Mouse (Mus musculus) olfactory bulb, adult 2 months (tissue): ENCODE measurements around the gene Fermt2.

ENCODE experiments used
- CTCF ChIP-seq: fragments of 200-500 bp; IDR thresholded peaks from 2 replicates; pipeline ENCODE4 v1.5.1; 2012; ENCODE audit warnings: low read depth, mild to moderate bottlenecking, low read length, moderate library complexity; ENCODE audit not compliant: insufficient read depth
- POLR2A ChIP-seq: fragments of 200-500 bp; IDR thresholded peaks from 2 replicates; pipeline ENCODE4 v1.6.1; 2012; ENCODE audit warnings: mild to moderate bottlenecking, low read depth, low read length, moderate library complexity; ENCODE audit not compliant: insufficient read depth

- no peak for TF ChIP-seq CTCF
- no peak for TF ChIP-seq POLR2A
Observed at GRCm38 (mm10) chr14:45506165-45506564, 23.8 kb downstream of the Fermt2 start.
